In genomic region chr5:120435731-120436501, GRCm38 (mm10) we compare ENCODE assay signal across 9 mouse cellular contexts. TPM values are rescaled to one million over a fixed set of nuclear protein-coding genes. Genes with fewer than 3 reads are reported as not detected.
DNase-seq lines count a peak whose midpoint lies in the region; ATAC-seq lines count a peak whose summit lies in the region.
"Had no signal": no experiment of that assay in that cellular context is flagged by ENCODE, and none has a peak within 500 bp of the region (broad histone marks: within the 10 kb centered on the region; RNA-seq: fewer than 3 reads in every experiment).

No protein-coding gene starts in this region.

- intact Hi-C loops in heart, postnatal 36 days (cut with DNase I), result no loop called here
- intact Hi-C loops in left cerebral cortex, postnatal 25 days (cut with DNase I), result loop anchor here (2.0 to 10.0 kb wide), 3 partner anchors 597 to 1561 kb away; partner anchors contain the start of gene Tbx3

- H3K27ac ChIP-seq in heart, embryonic 12.5 days (ENCODE audit: poor library complexity, severe bottlenecking), result no peak overlapping the region
- H3K27ac ChIP-seq in embryonic facial prominence, embryonic 11.5 days (replicated peaks; ENCODE audit: low read depth, low read length), result no peak overlapping the region

- no peaks in the 10 kb centered on the region for H3K36me3 ChIP-seq in heart, embryonic 12.5 days
- no peaks in the 10 kb centered on the region for H3K36me3 ChIP-seq in embryonic facial prominence, embryonic 11.5 days (replicated peaks; ENCODE audit: control insufficient read depth, insufficient read depth, low read depth, low read length)

- H3K9me3 ChIP-seq in heart, embryonic 12.5 days (replicated peaks), result no peaks in the 10 kb centered on the region
- H3K9me3 ChIP-seq in embryonic facial prominence, embryonic 11.5 days (replicated peaks; ENCODE audit: control insufficient read depth, low read length), result no peaks in the 10 kb centered on the region

- H3K4me2 ChIP-seq in heart, embryonic 12.5 days, result peak overlapping the region; percentile 82
- peak overlapping the region; percentile 51 for H3K4me2 ChIP-seq in embryonic facial prominence, embryonic 11.5 days (ENCODE audit: low read depth, low read length)

- peaks cover 99% of the 10 kb centered on the region for H3K27me3 ChIP-seq in heart, embryonic 12.5 days (replicated peaks)
- peaks cover 94% of the 10 kb centered on the region for H3K27me3 ChIP-seq in embryonic facial prominence, embryonic 11.5 days (ENCODE audit: control insufficient read depth, insufficient read depth, low read length)

- 0 out of 2 replicates have a peak overlapping the region, but pooled peaks have one; percentile 54 for H3K9ac ChIP-seq in heart, embryonic 12.5 days
- H3K9ac ChIP-seq in embryonic facial prominence, embryonic 11.5 days (replicated peaks; ENCODE audit: low read length), result peak overlapping the region; percentile 28; the same call in 1 of the 2 replicates

- ATAC-seq in heart, embryonic 12.5 days (ENCODE audit: insufficient number of reproducible peaks, low FRiP score), result no peak
- ATAC-seq in embryonic facial prominence, embryonic 11.5 days (replicated peaks; ENCODE audit: insufficient number of reproducible peaks, low FRiP score, low TSS enrichment, low read depth), result 0 out of 2 replicates have a peak, but pooled peaks have one; percentile 25

- H3K4me1 ChIP-seq in heart, embryonic 12.5 days (replicated peaks), result peaks cover 34% of the 10 kb centered on the region
- peaks cover 4% of the 10 kb centered on the region; the same call in 1 of the 2 replicates for H3K4me1 ChIP-seq in embryonic facial prominence, embryonic 11.5 days (ENCODE audit: control insufficient read depth, insufficient read depth, low read length)

- under 1% methylated on average over 46 of the region's 47 CpGs for WGBS in heart, embryonic 12.5 days
- WGBS in embryonic facial prominence, embryonic 11.5 days, result under 1% methylated on average over 42 of the region's 47 CpGs

- peak overlapping the region; percentile 52 for H3K4me3 ChIP-seq in heart, embryonic 12.5 days
- peak overlapping the region; percentile 26 for H3K4me3 ChIP-seq in embryonic facial prominence, embryonic 11.5 days (ENCODE audit: low read depth, low read length)

- no peak for DNase-seq in heart, postnatal 36 days
- no peak for DNase-seq in embryonic facial prominence, embryonic 11.5 days (ENCODE audit: low spot score)
- peak; percentile 43 for DNase-seq in kidney, adult 9 months
- peak; percentile 64 for DNase-seq in neural tube, embryonic 10.5 days (ENCODE audit: extremely low spot score, low spot score)
- DNase-seq in adipocyte (ENCODE audit: low spot score), result no peak
- DNase-seq in left cerebral cortex, postnatal 25 days (ENCODE audit: low spot score in 2 of 2), result no peak
- DNase-seq in thymus, postnatal 25 days, result no peak

RNA-seq across cellular contexts. Expression of gene Lhx5, which starts 4.4 kb away (rescaled TPM):
- 0.11 TPM in 1 of 2 replicates, not detected in the other for polyA plus RNA-seq in heart, embryonic 12.5 days (2016; fragmentation: Nextera tagmentation; extraction: Ambion mirVana)
- total RNA-seq in heart, postnatal 36 days (2021), result not detected
- polyA plus RNA-seq in embryonic facial prominence, embryonic 11.5 days (2014; fragmentation: Nextera tagmentation; extraction: Ambion mirVana), result 1.5 and 2.9 TPM in 2 replicates
- under 1 TPM; 0.21 to 0.25 TPM for total RNA-seq in left cerebral cortex, postnatal 25 days (2021)
- total RNA-seq: CH12.LX had no signal

RNA-seq across cellular contexts. Expression of gene Sdsl, which starts 36.7 kb away (rescaled TPM):
- polyA plus RNA-seq in heart, embryonic 12.5 days (2016; fragmentation: Nextera tagmentation; extraction: Ambion mirVana), result 9.1 and 10.6 TPM in 2 replicates
- total RNA-seq in heart, postnatal 36 days (2021), result 1 to 10 TPM; 8.3 to 9.1 TPM
- 3.6 and 4.9 TPM in 2 replicates for polyA plus RNA-seq in embryonic facial prominence, embryonic 11.5 days (2014; fragmentation: Nextera tagmentation; extraction: Ambion mirVana)
- total RNA-seq in left cerebral cortex, postnatal 25 days (2021), result 1 to 10 TPM; 4.6 to 6.4 TPM

RNA-seq across cellular contexts. Expression of gene Sds, which starts 40.4 kb away (rescaled TPM):
- not detected in 2 replicates for polyA plus RNA-seq in heart, embryonic 12.5 days (2016; fragmentation: Nextera tagmentation; extraction: Ambion mirVana)
- 1 to 10 TPM; 1.2 to 2.2 TPM for total RNA-seq in heart, postnatal 36 days (2021)
- not detected in 2 replicates for polyA plus RNA-seq in embryonic facial prominence, embryonic 11.5 days (2014; fragmentation: Nextera tagmentation; extraction: Ambion mirVana)
- under 1 TPM in 1 of 2 experiments, not detected in 1; 0.27 TPM for total RNA-seq in left cerebral cortex, postnatal 25 days (2021)
- total RNA-seq: CH12.LX had no signal

Comparison
In these comparisons a context has a peak if more than half of its experiments do, and no peak if none do; other contexts are left out.
1. DNase-seq: peak in kidney, adult 9 months (single experiment) and neural tube, embryonic 10.5 days (single experiment); none in heart, postnatal 36 days (0 of 2), embryonic facial prominence, embryonic 11.5 days (single experiment), adipocyte (single experiment), left cerebral cortex, postnatal 25 days (0 of 2) and thymus, postnatal 25 days (single experiment).